Mouse (Mus musculus) right cerebral cortex, postnatal 25 days (tissue): ENCODE results near the gene Ace2.

Experiments
- DNase-seq: peaks from one replicate; pipeline ENCODE4 v3.0.0; 2022

Gene Ace2

GRCm38 (mm10) chrX:164183844-164184243, 44.7 kb downstream of the Ace2 start:
- DNase-seq = peak; percentile 4

DNA sequence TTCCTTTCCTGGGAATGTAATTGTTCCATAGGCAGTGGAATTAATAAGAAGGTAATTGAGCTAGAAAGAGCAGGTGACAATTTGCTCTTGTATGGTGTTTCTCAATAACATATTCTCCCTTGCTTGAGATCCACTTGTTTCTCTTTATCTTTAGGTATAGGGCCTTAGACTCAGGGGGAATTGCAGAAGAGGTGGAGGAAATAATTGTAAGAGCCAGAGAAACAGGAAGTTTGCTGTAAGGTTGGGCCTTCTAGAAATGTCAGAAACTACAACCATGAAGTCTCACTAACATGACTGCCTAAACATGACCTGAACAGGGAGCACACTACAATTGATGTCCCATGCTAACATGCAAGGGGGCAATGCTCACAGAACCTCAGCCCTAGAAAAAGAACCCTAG, 50.7 kb downstream of the Ace2 start:
- no peak for DNase-seq

GRCm38 (mm10) chrX:164197679-164198078, 58.5 kb downstream of the Ace2 start:
- DNase-seq = no peak

- no peak for DNase-seq
These were observed 61.4 kb downstream of the Ace2 start for GRCm38 (mm10) chrX:164200547-164200946.

- DNase-seq = no peak
These were observed 82.9 kb downstream of the Ace2 start for GRCm38 (mm10) chrX:164221989-164222388.

DNA sequence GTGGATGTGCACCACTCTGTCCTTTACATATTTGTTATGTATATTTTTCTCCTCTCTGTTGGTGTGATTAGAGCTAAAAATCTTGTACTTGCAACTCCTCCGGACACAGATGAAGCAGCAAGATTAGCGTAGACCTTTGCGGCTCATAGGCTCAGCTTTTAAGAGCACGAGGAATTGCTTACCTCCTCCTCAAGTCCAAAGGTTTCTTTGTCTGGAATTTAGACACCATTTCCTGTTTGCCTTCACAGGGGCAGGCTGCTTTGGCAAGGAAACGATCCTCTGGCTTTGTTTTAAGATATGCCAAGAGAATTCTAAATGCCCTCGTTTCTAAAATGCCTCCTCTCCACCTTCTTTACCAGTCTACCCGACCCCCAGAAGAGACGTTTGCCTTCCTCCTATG, 94.2 kb downstream of the Ace2 start:
- no peak for DNase-seq
